Mouse (Mus musculus) v-Abl transformed pro-B cells (cell line): ENCODE results near the gene Lep.

Source experiments
- in situ Hi-C, 2 experiments: fragments of 400-800 bp; cut with MboI; formaldehyde crosslinking; loops; one replicate each; pipeline ENCODE4 v1.15.1; 2025; ENCODE audit not compliant: unreplicated experiment in 2 of 2

Lep gene

GRCm38 (mm10) chr6:29036698-29037097, 23.3 kb upstream of the Lep start:
- in situ Hi-C loops, result no loop called here

- in situ Hi-C loops, result no loop called here
Measured at GRCm38 (mm10) chr6:29040266-29040665, 19.8 kb upstream of the Lep start.

- in situ Hi-C loops, result no loop called here
Measured at GRCm38 (mm10) chr6:29044029-29044428, 16.0 kb upstream of the Lep start.

- in situ Hi-C loops, result no loop called here
Measured at GRCm38 (mm10) chr6:29049926-29050325, 10.1 kb upstream of the Lep start.

GRCm38 (mm10) chr6:29052188-29052587, 7.8 kb upstream of the Lep start:
- in situ Hi-C loops, result no loop called here

DNA sequence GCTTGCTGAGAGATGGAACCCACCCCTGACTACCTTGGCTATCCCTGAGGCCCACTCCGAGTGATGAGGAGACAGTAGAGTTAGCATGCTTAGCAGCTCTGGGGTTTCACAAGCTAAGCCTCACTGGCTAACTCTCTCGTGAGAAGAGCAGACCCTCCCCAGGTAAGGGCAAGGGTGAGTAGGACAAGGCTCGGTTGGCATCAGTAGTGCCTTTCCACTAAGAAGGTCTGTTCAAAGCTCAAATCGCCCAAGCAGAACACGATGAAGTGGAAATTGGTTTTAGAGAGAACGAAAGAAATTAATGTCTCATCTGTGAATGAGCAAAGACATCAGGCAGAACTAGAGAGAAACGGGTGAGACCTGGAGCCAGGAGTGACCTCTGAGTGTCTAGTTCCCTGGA, 6.8 kb upstream of the Lep start:
- in situ Hi-C loops, result no loop called here

DNA sequence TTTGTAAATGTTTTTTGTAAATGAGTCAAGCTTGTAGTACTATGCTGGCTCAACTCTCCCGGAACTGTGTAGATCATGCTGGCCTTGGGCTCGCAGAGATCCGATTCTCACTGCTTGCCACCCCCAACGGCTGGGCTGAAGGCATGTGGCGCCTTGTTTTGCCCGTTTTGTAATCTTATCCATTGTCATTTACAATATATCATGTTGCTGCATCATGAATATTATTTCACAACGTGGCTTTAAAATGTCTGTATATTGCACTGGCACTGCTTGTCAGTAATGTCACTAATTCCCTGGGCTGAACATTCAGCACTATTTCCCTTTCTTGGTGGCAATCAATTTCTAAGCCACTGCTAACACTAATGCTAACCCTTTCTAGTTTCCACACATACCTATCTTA, 3.6 kb upstream of the Lep start:
- in situ Hi-C loops, result no loop called here

- in situ Hi-C loops, result no loop called here
Measured at GRCm38 (mm10) chr6:29066389-29066790, 6.4 kb downstream of the Lep start.

DNA sequence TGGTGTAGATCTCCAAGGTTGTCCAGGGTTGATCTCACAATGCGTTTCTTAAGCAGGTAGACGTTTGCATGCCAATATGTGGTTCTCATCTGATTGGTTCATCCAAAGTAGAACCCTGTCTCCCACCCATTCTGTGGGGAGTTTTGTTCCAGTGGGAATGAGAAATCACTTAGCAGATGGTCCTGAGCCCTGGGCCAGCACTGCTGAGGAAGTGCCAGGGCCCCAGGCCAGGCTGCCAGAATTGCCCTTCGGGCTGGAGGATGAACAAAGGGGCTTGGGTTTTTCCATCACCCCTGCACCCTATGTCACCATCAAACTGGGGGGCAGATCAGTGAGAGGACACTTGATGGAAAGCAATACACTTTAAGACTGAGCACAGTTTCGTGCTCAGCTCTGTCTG, 12.2 kb downstream of the Lep start:
- in situ Hi-C loops, result no loop called here

GRCm38 (mm10) chr6:29073462-29074132, 13.6 kb downstream of the Lep start:
- in situ Hi-C loops, result no loop called here

DNA sequence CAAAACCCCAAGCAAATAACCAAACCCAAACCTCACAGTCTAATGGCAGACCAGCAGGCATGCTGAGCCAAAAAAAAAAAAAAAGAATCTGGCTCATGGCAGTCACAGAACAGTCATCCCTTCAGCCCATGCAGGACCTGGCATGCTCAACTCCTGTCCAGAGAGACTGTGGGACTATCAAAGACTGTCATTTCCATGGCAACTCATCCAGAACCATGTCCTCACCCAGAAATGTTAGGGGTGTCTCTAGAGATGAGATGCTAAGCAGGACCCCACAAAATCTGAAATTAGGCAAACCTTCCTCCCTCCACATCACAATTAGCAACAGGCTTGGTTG, 14.1 kb downstream of the Lep start:
- in situ Hi-C loops, result no loop called here

DNA sequence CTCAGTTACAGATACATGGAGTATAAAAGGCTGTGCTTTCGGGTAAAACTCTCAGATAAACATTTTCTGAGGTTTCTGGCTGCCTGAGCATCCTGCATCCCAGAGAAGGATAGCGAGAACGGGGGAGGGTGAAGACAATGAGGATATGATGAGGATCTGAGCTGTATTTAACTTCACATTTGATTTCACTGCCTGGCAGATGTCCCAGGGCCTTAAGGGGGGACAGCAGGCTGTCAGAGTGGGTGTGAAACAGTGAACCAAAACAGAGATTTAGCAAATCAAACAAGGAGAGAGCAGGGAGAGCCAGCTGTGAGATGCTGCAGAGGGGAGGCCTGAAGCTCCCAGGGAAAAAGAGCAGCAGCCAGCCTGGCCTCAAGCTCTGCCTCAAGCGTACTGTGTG, 19.3 kb downstream of the Lep start:
- in situ Hi-C loops, result no loop called here

GRCm38 (mm10) chr6:29081826-29082363, 21.9 kb downstream of the Lep start:
- in situ Hi-C loops, result no loop called here

DNA sequence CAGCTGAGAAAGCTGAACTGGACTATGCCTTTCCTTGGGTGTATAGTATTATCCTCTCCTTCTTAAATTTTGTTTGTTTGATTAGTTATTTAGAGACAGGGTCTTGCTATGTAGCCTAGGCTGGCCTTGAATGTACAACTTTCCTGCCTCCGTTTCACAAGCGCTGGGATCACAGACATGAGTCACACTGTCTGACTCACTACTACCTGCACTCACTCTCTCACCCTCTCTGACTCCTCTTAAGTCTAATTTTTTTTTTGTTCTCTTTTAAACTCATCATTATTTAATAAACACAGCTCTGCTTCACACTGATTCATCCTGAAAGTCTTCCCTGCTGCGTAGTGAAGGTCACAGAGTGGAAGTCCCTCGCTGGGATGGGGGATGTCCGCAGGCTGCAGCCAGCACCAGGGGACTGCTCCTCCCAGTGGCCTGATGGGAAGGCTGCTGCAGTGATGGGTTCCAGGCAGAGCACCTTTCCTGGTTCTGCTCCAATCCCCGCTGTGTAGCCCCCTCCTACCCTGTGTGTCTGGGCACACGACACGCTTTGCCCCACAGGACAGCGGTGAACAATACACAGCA, 22.8 kb downstream of the Lep start:
- in situ Hi-C loops, result no loop called here

DNA sequence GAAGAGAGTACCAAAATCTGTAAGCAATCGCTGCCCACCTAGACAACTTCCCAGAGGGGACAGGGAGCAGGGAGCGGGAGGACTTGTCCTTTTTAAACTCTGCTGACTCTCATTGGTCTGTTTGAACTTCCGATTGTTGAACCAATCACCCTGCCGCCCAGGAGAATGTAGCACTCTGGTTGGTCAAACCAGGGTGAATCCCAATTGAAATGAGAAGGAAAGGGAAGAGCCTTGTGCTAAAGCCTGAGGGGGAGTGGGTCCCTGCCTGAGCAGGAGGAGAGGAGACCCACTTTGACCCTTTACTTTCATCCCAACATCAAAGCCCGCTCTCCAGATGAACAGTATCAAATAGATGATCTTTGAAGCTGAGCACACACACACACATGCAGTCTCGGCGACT, 24.4 kb downstream of the Lep start:
- in situ Hi-C loops, result no loop called here

DNA sequence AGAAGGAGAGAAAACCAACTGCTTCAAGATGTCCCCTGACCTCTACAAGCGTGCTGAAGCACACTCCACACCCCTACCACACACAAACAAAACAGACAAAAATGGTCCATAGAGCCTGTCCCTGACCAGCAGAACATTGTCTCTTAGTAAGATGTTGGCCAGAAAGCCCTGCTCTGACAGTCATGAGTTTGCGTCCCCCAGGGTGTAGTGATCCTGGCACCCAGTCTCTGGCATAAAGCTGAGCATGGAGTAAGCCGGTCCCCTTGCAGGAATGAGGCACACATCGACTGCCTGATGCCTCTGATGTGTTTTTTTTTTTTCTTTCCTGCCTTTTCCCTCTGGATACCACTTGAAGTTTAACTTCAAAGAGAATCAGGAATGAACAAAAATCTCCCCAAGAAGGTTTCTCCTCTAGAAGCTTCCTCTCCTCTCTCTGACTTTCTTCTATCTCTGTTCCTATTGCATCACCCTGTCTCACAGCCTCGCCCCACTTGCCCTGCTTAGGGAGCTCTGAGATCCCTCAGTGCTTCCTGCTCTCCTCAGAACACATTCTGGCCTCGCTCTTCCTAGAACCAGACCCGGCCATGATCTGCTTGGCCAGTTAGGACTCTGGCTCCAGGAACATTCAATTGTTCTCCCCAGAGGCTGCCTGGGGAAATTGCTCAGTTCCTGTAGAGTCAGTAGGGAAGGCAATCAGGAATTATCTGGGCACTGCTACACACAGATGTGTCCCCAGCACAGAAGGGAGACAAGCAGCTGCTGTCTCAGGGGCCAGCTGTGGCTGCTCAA, 28.1 kb downstream of the Lep start:
- in situ Hi-C loops, result no loop called here

- in situ Hi-C loops, result no loop called here
Measured at GRCm38 (mm10) chr6:29092234-29092633, 32.2 kb downstream of the Lep start.

- in situ Hi-C loops, result no loop called here
Measured at GRCm38 (mm10) chr6:29092904-29093303, 32.9 kb downstream of the Lep start.

- in situ Hi-C loops, result no loop called here
Measured at GRCm38 (mm10) chr6:29099536-29100170, 39.6 kb downstream of the Lep start.

DNA sequence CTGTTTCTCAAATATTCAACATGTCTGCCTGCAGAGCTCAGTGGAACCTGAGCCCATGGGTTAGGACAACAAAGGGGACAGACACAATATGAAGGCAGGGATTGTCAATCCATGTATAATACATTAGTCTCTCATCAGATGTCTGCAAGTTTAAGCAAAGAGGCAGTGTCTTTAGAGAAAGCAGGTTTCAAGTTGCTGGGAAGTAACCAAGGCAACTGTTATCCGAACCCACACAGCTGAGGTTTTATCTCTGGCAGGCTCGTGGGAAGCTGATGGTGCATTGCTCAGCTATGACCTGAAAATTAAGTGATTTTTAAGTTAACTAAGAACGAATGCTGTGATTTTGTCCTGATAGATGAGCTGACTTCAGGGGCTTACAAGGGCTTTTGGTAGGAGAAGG, 40.4 kb downstream of the Lep start:
- in situ Hi-C loops, result no loop called here

GRCm38 (mm10) chr6:29101248-29101864, 41.3 kb downstream of the Lep start:
- in situ Hi-C loops, result no loop called here
